Mouse (Mus musculus) kidney, postnatal 14 days (tissue): ENCODE results near the gene Ermap.

Experiments used
- DNase-seq: peaks from one replicate; pipeline ENCODE4 v3.0.0; 2022; ENCODE audit warnings: mixed read lengths

Gene Ermap

GRCm38 (mm10) chr4:119133306-119133705 lies 56.5 kb downstream of the Ermap start:
- no peak for DNase-seq

GRCm38 (mm10) chr4:119131189-119131910 lies 58.5 kb downstream of the Ermap start:
- DNase-seq = no peak

- no peak for DNase-seq
Measured at GRCm38 (mm10) chr4:119129096-119129495, 60.7 kb downstream of the Ermap start.

DNA sequence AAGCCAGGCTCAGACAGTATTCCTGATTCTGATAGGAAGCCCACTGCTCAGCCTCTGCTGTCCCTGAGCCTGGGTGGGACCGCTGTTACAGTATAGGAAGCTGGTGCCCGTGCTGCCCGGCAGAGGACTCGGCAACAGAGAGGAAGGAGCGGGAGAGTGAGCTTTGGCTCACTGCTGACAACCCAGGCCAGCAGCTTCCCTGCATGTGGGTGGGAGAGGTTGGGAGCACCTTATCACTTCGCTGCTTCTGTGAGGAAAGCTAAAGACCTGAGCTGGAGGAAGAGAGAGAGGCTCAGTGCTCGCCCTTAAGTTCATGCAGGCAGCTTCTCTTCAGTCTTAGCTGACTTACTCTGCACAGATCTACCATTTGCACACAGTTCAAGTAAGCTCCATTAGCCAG lies 61.3 kb downstream of the Ermap start:
- DNase-seq = no peak

DNA sequence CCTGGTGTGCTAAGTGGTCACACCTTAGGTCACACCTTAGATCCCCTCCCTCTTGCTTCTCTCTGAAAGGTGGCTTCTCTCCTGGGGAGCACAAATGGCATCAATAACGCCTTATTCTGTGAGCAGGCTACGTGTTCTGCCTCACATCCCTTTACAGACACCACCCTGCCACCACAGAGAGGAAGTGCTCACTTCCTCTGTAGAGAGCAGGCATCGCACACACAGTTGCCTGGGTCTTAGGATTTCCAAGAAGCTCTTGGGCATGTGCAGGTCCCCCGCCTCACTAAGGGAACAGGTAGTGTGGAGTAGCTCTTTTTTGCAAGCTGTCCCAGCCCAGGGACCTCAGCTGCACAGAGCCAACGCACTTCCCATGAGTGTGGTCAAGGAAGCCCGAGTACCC lies 62.6 kb downstream of the Ermap start:
- no peak for DNase-seq

DNA sequence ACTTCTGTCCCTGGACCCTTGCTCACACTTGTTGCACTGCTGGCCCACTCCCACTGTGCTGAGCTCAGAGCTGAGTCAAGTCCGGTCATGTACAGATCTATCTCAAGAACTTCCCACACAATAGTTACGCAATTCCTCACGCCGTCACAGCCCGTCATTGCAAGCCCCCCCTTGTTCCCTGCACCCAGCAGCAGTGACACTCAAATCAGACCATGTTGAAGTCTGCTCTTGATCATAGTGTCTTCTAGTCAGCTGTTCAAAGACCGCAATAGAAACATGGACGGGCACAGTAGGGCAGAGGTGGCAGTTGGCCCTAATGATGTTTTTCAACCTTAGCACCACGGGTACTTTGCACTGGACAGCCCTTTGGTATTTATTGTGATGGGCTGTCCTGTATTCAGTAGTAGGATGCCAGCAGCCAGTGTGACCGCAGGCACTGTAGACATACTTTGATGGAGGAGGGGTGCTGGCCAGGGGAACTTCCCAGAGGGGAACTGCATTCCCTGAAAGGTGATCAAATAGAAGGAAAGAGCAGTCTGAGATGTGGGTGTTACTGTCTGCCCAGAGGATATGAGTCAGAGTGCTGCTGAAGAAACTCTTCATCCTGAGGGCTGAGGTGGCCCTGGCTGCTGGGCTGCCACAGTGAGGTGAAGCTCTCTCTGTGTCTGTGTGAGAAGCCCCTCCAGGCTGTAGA lies 64.1 kb downstream of the Ermap start:
- no peak for DNase-seq
